Mouse (Mus musculus): ENCODE results near the gene Bola2. TPM values are rescaled to one million over a fixed set of nuclear protein-coding genes. Genes with fewer than 3 reads are reported as not detected.

Gene Bola2
- total and polyA plus RNA-seq, 3 experiments: 163 to 436 TPM; not detected in 1

DNA sequence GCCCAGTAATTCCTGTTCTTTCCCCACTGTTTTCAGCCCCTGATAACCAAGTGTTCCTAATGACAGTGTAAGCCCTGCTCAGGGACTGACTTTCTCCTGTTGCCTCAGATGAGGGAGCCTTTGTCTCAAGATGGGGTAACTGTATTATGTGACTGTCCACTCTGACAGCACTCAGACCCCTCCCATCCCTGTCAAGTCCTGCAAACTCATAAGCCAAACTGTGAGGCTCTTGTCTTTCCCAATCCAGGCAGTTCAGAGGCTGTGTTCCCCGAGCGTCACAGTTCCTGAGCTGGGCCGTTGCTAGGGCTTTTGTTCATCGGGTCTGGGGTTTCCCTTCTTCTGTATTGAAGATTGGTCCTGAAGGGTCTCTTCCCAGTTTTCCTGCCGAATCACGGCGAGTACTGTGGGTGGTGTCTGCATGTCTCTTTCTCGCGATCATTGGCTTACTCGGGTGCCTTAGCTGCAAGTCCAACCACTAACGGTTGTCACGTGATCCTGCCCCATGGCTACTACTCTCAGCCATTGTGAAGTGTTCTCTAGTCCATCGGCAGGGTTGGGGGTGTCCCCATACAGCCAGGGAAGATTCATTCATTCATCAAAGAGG is 45.0 kb downstream of the Bola2 start:
- no peaks in the 10 kb centered on the region for H3K79me2 ChIP-seq (ENCODE audit: control insufficient read depth, insufficient read depth, low read length, poor library complexity)
- H3K4me1 ChIP-seq (ENCODE audit: control insufficient read depth in 1 of 2, insufficient read depth in 2 of 2, low read length in 2 of 2): no peaks in the 10 kb centered on the region
- no peaks in the 10 kb centered on the region for H3K36me3 ChIP-seq (ENCODE audit: control insufficient read depth in 1 of 2, insufficient read depth in 2 of 2, low read length in 2 of 2)
- H3K27me3 ChIP-seq (ENCODE audit: control insufficient read depth in 1 of 2, insufficient read depth in 2 of 2, low read length in 2 of 2): no peaks in the 10 kb centered on the region; a peak in 1 of 4 replicates
- peak overlapping the region; percentile 64 for H3K9ac ChIP-seq (ENCODE audit: control insufficient read depth, low read depth, low read length, poor library complexity, severe bottlenecking)
- peak overlapping the region; percentile 59 to 60; a peak in 2 of 4 replicates for H3K4me3 ChIP-seq (ENCODE audit: control insufficient read depth in 1 of 2, insufficient read depth in 1 of 2, low read depth in 2 of 2, low read length in 2 of 2)
- H3K27ac ChIP-seq (ENCODE audit: control insufficient read depth, low read depth, low read length): no peak overlapping the region
- TF ChIP-seq USF1 (IDR thresholded peaks at IDR 0.05; ENCODE audit: low read depth, low read length): no peak
- no peaks in the 10 kb centered on the region for H3K9me3 ChIP-seq (replicated peaks; ENCODE audit: insufficient read depth, low read length)
- DNase-seq (ENCODE audit: low read depth, low spot score): no peak

DNA sequence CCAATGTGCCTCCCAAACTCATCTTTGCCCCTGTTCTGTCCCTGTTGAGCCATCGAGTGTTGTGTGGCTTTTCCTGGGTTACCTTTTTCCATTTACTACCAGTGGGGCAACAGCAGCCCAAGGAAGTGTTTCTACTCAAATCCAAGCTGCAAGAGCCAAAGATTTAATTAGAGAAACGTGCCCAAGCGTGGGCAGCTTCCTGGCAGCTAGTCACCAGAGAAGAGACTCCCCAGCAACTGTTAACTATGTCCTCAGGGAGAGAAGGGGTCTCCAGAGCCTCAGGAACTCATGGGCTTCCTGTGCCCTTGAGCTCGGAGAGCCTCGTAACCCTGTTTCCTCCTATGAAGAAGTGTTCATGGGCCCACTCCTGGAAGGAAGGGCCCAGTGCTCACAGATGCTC is 45.8 kb downstream of the Bola2 start:
- Histone ChIP-seq H3K4me3 (ENCODE audit: control insufficient read depth in 1 of 2, insufficient read depth in 1 of 2, low read depth in 2 of 2, low read length in 2 of 2) (no peak overlapping the region), H3K79me2 (ENCODE audit: control insufficient read depth, insufficient read depth, low read length, poor library complexity) (no peaks in the 10 kb centered on the region), H3K36me3 (ENCODE audit: control insufficient read depth in 1 of 2, insufficient read depth in 2 of 2, low read length in 2 of 2) (no peaks in the 10 kb centered on the region), H3K9ac (ENCODE audit: control insufficient read depth, low read depth, low read length, poor library complexity, severe bottlenecking) (no peak overlapping the region), H3K9me3 (replicated peaks; ENCODE audit: insufficient read depth, low read length) (no peaks in the 10 kb centered on the region), H3K27ac (ENCODE audit: control insufficient read depth, low read depth, low read length) (no peak overlapping the region), H3K27me3 (ENCODE audit: control insufficient read depth in 1 of 2, insufficient read depth in 2 of 2, low read length in 2 of 2) (no peaks in the 10 kb centered on the region; a peak in 1 of 4 replicates), H3K4me1 (ENCODE audit: control insufficient read depth in 1 of 2, insufficient read depth in 2 of 2, low read length in 2 of 2) (no peaks in the 10 kb centered on the region)
- DNase-seq (ENCODE audit: low read depth, low spot score): no peak
- TF ChIP-seq MYB (IDR thresholded peaks at IDR 0.05; ENCODE audit: low read depth, low read length): no peak
- no peak for TF ChIP-seq BHLHE40 (IDR thresholded peaks at IDR 0.05; ENCODE audit: borderline replicate concordance, low read depth, low read length)
- TF ChIP-seq HCFC1 (IDR thresholded peaks at IDR 0.05; ENCODE audit: low read depth, low read length): no peak
- no peak for TF ChIP-seq E2F4 (IDR thresholded peaks at IDR 0.05; ENCODE audit: borderline replicate concordance, low read depth, low read length)
- TF ChIP-seq MAX (IDR thresholded peaks at IDR 0.05; ENCODE audit: low read length): no peak
- TF ChIP-seq ZNF384 (IDR thresholded peaks at IDR 0.05; ENCODE audit: low read depth, low read length): no peak
- no peak for TF ChIP-seq EP300 (IDR thresholded peaks at IDR 0.05; ENCODE audit: low read depth in 1 of 2, low read length in 2 of 2)
- TF ChIP-seq MAFK (IDR thresholded peaks at IDR 0.05; ENCODE audit: borderline replicate concordance, low read depth, low read length): no peak
- no peak for TF ChIP-seq TCF12 (IDR thresholded peaks at IDR 0.05; ENCODE audit: low read depth, low read length)
- TF ChIP-seq CTCF (IDR thresholded peaks at IDR 0.05 in 2 of 3, conservative IDR thresholded peaks at IDR 0.05 in 1 of 3; ENCODE audit: control insufficient read depth in 1 of 3, insufficient read depth in 1 of 3, low read depth in 2 of 3, low read length in 3 of 3, poor library complexity in 1 of 3, severe bottlenecking in 1 of 3): no peak
- no peak for TF ChIP-seq NELFE (IDR thresholded peaks at IDR 0.05; ENCODE audit: low read depth, low read length)
- TF ChIP-seq ZMIZ1 (IDR thresholded peaks at IDR 0.05; ENCODE audit: low read depth, low read length): no peak
- no peak for TF ChIP-seq MAZ (IDR thresholded peaks at IDR 0.05; ENCODE audit: low read depth, low read length)

DNA sequence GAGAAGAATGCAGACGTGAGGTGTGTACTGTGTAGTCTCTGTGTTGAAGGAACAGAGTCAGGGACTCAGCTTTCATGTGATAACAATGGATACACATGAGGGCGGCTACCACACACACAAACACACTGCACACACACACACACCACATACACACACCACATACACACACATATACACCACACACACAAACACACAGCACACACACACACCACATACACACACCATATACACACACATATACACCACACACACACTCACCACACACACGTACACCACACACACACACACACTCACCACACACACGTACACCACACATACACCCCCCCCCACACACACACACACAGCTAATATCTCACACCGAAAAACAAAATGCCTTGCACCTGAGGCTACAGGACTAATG is 46.3 kb downstream of the Bola2 start:
- Histone ChIP-seq H3K79me2 (ENCODE audit: control insufficient read depth, insufficient read depth, low read length, poor library complexity) (no peaks in the 10 kb centered on the region), H3K36me3 (ENCODE audit: control insufficient read depth in 1 of 2, insufficient read depth in 2 of 2, low read length in 2 of 2) (no peaks in the 10 kb centered on the region), H3K9ac (ENCODE audit: control insufficient read depth, low read depth, low read length, poor library complexity, severe bottlenecking) (no peak overlapping the region), H3K4me3 (ENCODE audit: control insufficient read depth in 1 of 2, insufficient read depth in 1 of 2, low read depth in 2 of 2, low read length in 2 of 2) (no peak overlapping the region), H3K27me3 (ENCODE audit: control insufficient read depth in 1 of 2, insufficient read depth in 2 of 2, low read length in 2 of 2) (no peaks in the 10 kb centered on the region; a peak in 1 of 4 replicates), H3K9me3 (replicated peaks; ENCODE audit: insufficient read depth, low read length) (no peaks in the 10 kb centered on the region), H3K27ac (ENCODE audit: control insufficient read depth, low read depth, low read length) (no peak overlapping the region), H3K4me1 (ENCODE audit: control insufficient read depth in 1 of 2, insufficient read depth in 2 of 2, low read length in 2 of 2) (no peaks in the 10 kb centered on the region)
- TF ChIP-seq POLR2AphosphoS5 (IDR thresholded peaks at IDR 0.05; ENCODE audit: borderline replicate concordance, low read depth, low read length) (peak; percentile 30; the same call in 1 of the 2 replicates), MAZ (IDR thresholded peaks at IDR 0.05; ENCODE audit: low read depth, low read length) (no peak), RCOR1 (IDR thresholded peaks at IDR 0.05; ENCODE audit: low read depth, low read length) (no peak), ETS1 (IDR thresholded peaks at IDR 0.05; ENCODE audit: low read depth, low read length) (no peak), MAFK (IDR thresholded peaks at IDR 0.05; ENCODE audit: borderline replicate concordance, low read depth, low read length) (no peak)
- DNase-seq (ENCODE audit: low read depth, low spot score): no peak

Data from MEL (cell line).